Mouse (Mus musculus) urinary bladder, adult 2 months (tissue): ENCODE measurements around the gene Rassf1. TPM values are rescaled to one million over a fixed set of nuclear protein-coding genes. Genes with fewer than 3 reads are reported as not detected.

ENCODE experiments used
- DNase-seq: peaks from one replicate; pipeline ENCODE4 v3.0.0; 2022; ENCODE audit warnings: low spot score
- polyA plus RNA-seq: library from polyadenylated mRNA; depleted of rRNA; stranded (reverse); fragments of >200 nt; gene quantifications from 2 replicates; pipeline ENCODE4 v1.2.3, GENCODE M21; 2012; rRNA removed

Gene Rassf1
- 41.5 and 58.9 TPM in 2 replicates for polyA plus RNA-seq

DNA sequence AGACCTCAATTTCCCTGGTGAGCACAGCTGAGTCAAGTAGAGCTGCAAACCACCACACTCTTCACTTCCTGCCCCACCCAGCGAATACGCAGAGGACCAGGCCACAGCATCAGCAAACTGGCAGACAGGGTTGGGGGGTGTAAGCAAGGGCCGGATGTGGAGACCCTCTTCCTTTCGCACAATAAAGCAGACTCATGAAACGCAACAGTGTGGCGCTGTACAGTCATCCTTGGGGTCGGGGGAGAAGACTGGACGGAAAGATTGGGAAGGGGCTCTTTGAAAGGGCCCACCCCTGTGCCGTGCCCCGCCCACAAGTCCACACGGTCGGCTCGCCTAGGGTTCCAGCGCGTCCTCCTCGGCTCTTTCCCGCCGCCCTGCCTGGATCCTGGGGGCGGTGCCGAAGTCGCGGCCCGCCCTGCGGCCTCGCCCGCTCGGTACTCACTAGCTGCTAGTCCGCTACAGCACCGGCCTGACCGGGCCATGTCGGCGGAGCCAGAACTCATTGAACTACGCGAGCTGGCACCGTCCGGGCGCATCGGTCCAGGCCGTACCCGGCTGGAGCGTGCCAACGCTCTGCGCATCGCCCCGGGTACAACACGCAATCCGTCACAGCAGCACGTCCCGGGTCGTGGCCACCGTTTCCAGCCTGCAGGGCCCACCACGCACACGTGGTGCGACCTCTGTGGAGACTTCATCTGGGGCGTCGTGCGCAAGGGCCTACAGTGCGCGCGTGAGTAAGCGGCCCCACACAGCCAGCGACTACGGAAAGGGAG is at the start of gene Rassf1:
Rassf1 (plus strand) TSS at position 439 of the 773 bp plus-strand sequence.
- no peak for DNase-seq

DNA sequence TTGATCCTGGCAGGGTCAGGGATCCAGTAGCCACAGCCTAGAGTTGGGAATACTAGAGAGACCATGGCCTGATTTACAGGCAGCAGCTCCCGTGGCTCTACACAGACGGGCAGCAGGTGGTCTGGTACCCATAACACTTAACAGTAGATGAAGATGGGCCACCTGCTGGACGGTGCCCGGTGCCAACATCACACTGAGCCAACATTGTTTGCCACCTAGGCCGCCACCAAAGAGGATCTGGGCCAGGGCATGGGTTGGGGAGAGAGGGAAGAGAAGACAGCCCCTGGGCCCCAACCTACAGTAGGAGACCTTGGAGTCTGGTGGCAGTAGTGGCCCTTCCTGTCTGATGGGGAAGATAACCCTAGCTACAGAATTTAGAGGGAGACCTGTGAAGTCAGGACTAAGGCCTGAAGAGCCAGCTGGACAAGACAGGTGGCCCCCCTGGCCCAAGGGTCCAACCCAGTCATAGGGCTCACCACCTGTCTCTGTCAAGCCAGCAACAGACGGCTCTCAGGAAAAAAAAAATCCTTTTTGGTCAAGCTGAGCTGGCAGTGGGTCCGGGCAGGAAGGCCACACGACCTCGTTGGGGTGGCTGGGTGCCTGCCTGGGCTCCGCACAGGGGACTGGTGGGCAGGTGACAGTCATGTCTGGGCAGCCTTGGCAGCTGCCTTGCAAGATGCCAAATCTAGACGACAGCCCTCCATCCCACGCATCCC is 49.1 kb upstream of the Rassf1 start:
- no peak for DNase-seq

DNA sequence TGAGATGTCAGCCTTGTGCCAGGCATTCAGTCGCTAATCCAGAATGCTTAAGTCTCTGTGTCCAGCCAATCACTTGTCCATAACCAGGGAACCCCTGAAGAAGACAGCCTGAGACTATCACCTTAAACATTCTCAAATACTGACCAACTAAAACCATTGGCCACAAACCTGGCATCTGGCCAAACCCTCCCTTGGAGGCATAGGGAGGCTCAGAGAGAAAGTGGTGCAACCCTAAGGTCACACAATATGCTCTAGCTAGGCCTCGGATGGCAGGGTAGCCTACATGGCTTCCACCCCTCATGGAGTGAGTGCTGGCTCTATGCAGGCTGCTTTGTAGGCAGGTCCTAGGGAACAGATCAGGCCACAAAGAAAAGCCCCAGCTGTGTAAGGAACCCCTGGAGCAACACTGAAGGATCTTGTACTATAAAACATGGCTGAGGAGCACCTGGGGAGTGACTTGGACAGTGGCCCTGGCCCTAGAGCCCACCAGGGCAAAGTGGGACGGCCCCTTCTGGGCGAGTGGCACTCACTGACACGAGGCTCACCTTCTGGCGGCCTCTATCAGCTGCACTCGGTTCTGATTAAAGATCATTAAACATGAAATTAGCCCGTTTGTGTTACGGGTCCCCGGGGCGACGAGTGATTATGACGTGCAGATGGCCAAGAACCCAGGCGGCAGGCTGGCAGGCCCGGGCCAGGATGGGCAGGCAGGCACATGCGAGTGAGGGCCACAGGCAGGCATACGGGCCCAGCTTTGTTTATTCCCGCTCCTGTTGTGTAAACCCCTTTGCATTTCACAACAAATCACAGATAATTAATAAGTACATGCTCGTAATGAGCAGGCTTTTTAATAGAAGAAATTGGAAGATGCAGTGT is 46.5 kb upstream of the Rassf1 start:
- DNase-seq, result no peak

DNA sequence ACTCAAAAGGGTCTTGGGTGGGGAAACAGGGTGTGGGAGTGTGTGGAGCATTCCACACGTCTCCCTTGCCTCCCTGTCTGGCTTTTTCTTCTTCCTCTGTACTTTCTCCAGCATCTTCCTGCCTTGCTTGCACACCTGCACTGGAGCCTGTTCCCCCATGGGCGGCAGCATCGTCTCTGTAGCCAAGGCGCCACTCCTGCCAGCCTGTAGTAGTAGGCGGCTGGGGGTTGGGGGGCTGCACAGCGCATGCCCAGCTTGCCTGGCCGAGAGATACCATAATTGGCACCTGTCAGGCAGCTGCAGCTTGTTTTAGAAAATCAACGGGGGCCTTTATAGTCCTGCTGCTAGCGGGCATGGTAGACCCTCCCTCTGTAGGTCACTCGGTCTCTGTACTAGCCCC is 43.1 kb upstream of the Rassf1 start:
- DNase-seq, result no peak

DNA sequence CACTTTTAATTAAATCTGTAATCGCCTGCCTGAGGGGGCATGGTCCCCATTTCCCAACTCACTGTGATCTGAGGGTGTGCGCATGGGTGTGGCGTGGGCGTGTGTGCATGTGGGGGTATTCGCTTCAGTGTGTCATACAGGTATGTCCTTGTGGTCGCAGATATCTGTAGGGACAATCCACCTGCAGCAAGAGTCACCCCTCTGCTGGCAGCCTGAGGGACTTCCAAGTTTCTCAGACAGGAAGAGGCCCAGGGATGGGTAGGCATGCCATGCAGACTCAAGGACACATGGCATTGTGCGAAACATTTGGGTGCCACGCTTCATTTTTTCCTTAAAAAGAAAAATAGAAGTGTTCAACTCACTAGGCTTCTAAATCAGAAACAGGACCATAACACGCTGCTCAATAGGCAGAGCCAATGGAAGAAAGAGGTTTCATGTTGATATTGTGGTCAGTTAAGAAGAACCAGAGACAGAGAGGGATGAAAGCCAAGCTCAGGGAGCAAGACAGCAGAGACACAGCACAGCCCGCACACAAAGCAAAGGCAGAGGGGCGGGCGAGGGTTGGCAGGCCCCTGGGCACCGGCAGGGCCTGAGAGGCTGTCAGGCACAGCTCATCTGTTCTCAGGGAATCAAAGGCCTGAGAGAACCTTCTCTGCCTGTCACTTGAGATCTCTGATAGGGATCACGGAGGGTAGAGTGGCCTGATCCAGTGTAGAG is 40.8 kb upstream of the Rassf1 start:
- DNase-seq, result no peak

DNA sequence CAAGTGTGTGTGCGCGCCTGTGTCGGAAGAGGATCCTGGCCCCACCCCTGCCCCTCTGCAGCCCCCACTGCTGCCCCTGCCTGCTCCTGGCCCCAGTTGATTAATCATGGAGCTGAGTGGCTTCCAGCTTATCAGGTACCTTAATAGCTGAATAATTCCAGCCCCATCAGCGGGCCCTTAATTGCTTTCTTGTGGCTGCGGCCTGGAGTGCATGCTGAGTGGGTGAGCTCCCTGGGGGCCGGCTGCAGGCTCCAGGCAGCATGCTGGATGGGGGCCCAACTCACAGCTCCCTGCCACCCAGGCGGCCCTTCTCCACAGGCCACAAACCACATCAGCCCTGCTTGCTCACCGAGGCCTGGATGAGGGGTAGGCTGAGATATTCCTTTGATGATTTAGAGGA is 39.9 kb upstream of the Rassf1 start:
- no peak for DNase-seq

DNA sequence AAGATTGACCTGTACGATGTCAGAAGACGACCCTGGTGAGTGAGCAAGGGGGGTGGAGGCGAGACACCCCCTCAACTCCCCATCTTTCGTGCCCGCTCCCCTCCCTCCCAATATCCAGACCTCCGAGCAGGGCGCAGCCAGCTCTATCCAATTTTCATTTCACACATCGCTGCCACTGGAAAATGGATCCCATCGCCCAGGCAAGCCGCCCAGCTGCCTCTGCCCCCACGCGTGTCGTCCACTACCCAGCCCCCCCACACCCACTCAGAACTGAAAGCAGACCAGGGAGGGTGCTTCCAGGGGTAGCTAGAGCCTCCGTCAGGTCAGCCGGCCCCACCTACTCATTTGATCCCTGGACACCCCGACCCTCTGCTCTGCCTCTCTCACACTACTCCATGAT is 39.0 kb upstream of the Rassf1 start:
- no peak for DNase-seq

DNA sequence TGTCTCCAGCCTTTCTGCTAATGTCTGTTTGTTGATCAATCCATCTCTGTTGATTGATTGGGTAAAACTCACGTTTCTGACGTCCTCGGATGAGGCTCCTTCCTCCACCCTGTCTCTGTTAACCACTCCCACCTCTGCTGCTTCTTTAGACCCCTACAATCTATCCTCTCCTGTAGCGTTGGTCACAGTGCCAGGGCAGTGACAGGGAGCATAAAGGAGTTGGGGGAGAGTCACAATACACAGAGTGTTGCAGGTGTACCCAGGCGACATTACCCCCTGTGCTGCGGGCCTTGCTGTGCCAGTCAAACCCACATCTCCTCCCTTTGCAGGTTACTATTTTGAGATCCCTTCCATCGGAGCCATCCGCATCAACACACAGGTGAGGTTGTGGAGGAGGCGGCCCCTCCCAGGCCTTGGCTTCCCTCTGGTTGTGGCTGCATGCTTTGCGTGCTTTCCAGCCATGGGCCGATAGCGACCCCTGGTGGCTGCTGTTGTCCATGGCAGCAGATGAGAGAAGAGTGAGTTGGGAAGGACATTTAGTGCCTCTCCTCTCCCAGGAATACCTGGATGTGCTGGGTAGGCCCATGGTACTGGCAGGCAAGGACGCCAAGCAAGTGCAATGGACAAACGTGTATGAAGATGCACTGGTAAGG is 36.9 kb upstream of the Rassf1 start:
- peak; percentile 85 for DNase-seq

DNA sequence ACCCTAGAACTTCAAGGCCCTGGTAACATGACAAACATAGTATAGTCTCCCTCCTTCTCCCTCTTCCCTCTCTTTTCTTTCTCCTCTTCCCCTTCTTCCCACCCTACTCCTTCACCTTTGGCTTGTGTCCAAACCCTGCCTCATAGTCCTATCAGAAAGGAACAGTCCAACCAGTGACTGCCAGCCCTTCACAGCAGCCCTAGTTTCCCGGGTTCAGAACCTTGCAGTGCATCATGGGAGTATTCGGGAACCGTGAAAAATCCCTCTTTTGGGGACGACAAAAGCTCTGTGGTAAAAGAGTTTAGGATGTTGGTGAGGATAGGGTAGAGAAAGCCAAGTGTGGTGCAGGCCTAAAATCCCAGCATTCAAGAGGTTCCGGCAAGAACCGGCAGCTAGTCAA is 31.0 kb upstream of the Rassf1 start:
- DNase-seq, result no peak

DNA sequence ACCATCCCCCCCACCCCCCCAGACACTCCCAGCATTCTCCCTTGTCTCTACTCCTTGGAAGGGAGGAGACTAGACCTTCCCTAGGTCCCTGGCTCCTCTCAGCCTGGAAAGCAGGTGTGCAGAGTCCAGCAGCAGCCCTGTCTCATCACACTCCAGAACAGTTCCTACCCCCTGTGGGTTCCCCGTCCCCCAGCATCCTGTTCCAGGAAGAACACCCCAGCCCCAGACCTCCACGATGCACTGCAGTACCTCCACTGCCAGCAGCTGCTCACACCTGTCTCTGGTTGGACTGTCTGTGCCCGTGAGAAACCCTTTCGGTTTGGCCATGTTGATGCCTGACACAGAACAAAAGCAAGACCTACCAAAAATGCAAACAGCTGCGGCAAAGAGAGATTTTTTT is 30.2 kb upstream of the Rassf1 start:
- no peak for DNase-seq

DNA sequence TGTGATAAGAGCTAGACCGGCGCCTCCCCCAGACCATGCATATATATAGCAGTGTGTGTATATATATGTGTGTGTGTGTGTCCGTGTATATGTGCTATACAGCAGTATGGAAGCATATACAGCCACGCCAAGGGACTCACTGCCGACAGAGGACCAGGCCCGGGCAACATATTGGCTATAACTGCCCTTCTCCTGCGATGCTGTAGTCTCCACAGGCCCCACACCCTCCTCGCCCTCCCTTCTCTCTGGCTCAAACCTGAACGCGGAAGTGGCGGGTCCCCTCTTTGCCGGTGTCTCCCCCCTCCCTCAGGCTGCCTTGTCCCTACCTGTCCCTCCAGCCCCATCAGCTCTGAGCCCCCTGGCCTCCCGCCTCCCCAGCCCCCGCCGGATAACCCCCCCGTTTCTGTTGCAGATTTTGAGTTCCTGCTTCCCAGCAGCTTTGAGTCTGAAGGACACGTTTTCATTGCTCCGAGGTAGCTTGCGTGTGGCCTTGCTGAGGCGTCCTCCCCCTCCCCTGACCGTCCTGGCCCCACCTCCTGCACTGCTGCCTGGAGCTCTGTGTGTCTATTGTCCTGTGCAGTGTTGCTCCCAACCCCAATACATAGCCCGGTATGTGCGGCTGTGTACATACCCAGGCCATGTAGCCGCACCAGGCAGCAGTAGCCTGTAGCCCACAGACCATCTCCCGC is 29.5 kb upstream of the Rassf1 start:
- no peak for DNase-seq

DNA sequence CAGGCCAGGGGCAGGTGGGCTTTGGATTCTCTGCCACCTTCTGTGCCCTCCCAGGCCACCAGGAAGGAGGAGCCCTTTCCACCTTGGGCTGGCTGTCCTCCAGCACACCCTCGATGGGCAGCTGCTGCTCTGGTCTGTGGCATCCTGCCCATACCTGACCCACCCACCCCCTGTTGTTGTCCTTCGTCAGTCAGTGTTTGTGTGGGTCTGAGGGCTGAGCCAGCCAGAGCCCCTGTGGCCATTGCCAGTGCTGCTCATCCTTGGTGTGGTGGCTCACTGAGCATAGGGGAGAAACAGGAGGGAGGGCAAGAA is 29.0 kb upstream of the Rassf1 start:
- no peak for DNase-seq

DNA sequence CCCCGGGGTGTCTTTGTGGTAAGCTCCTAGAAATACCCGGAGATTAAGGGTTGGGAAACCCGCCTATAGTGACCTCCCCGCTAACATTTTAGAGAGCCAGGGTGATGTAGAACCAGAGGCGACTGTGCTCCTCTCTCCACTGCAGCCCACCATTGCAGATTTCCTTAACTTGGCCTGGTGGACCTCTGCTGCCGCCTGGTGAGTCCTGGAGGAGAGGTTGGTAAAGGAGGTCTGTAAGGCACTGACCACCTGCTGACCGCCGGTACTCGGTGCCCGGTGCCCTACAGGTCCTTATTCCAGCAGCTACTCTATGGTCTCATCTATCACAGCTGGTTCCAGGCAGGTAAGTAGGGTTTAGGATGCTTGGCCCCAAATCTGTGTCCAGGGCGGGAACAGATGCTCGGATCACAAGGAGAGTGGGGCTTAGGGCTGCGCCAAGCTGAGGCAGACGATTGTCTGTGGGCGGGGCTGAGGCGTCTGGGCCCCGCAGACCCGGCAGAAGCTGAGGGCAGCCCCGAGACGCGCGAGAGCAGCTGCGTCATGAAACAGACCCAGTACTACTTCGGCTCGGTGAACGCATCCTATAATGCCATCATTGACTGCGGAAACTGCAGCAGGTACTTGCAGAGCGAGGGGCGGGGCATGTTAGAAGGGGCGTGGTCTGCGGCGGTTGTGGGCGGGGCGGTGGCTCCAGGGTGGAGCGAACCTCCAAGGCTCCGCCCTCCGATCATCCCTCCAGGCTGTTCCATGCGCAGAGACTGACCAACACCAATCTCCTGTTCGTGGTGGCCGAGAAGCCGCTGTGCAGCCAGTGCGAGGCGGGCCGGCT is 24.9 kb upstream of the Rassf1 start:
- DNase-seq, result no peak

DNA sequence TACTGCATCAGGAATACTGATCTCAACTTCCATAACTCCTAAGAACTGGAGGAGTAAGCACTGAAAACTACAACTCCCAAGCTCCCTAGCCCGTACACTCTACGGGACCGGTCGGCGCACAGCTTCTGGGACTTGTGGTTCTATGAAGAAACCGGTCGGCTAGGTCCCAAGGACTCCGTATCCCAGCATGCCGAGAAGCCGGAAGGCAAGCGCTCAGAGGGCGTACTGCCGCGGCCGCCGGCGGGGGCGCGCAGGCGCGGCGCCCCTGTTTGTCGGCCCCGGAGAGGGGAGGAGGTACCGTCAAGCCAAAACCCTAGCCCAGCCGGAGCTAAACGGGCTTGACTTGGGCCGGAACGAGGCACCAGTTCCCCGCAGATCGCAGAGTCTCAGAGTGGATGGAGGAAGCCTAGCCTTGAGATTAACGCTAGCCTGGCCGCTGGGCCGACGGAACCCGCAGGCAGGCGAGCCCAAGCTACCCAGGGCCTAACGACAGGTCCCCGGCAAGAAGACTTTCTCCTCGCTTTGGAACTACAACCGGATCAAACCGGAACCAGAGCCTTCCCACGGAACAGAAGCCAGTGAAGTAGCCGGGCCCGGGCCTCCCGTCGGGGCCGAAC is 17.5 kb upstream of the Rassf1 start, which contains the start of gene Tmem115:
Tmem115 (plus strand) TSS at position 155 of the 617 bp plus-strand sequence.
- peak; percentile 81 for DNase-seq

DNA sequence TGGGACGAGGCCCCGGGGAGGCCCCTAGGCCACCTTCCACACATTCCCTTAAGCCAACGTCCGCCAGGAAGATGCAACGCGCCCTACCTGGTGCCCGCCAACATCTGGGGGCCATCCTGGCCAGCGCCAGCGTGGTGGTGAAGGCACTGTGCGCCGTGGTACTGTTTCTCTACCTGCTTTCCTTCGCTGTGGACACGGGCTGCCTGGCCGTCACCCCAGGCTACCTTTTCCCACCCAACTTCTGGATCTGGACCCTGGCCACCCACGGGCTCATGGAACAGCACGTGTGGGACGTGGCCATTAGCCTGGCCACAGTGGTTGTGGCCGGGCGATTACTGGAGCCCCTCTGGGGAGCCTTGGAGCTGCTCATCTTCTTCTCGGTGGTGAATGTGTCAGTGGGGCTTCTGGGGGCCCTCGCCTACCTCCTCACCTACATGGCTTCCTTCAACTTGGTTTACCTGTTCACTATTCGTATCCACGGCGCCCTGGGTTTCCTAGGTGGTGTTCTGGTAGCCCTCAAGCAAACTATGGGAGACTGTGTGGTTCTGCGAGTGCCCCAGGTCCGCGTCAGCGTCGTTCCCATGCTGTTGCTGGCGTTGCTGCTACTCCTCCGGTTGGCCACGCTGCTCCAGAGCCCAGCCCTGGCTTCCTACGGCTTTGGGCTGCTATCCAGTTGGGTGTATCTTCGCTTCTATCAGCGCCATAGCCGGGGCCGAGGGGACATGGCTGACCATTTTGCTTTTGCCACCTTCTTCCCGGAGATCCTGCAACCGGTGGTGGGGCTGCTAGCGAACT is 16.8 kb upstream of the Rassf1 start:
- no peak for DNase-seq

DNA sequence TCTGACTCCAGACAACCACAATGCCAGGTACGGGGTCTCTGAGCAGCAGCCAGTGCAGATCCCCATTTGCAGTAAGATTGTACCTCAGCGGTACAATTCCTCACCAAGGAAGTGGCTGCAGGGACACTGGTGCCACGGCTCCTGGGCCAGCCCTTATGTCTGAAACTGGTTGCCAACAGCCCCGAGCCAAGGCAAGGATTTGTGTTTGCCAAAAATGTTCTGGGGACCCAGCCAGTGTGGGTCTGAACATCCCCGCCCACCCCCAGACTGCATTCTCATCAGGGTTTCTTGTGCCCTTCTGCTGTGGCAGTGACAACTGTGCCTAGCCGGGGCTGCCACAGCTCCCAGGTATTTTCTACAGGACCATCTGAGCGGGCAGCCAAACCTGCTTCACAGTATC is 13.1 kb upstream of the Rassf1 start:
- DNase-seq, result no peak

DNA sequence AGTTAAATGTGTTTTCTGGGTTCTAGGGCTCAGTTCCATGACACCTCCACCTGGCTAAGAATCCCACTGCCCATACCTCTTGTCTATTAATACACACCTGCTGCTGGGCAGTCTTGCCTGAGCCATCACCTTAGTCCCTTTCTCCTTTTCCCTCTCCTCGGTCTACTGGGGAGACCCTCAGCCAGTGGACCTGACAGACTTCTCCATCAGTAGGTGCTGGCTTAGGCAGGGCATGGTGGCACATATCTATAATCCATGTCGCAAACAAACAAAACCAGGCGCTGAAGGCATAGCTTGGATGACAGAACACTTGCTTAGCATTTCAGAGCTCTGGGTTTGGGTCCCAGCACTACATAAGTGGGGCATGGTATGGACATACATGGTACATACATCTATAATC is 12.6 kb upstream of the Rassf1 start:
- no peak for DNase-seq

DNA sequence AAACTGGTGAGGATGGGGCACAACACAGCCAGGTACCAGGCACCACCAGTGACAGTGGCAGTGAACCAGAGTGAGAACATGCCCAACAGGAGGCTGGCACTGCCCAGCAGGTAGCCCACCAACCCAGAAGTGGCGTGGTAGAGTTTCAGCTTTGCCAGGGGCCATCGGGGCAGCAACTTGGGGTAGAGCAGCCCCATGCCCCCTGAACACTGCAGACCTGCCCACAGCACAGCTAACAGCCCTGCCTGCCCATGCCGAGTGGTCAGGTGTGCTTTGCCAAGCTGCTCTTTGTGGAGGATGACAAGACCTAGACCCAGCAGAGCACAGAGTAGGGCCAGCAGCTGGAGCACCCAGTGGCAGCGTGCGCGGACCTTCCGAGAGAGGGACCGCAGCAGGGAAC is 11.4 kb upstream of the Rassf1 start:
- DNase-seq, result no peak

DNA sequence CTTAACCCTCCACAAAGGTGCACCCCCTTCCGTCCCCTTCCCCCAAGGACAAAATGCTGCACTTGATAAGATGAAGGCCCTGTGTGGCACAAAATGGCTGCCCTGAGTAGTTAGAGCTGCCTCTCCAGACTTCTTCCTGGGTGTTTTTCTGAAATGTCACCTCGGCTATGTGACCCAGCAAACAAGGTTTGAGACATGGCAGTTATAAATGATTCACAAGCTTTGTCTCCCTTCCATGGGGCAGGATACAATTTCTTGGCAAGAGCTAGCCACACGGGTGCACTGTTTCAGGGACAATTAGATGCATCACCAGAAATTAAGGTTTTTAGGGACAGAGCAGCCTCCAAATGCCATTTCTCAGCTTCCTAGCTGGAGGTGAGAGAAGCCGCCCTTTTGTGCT is 10.9 kb upstream of the Rassf1 start:
- no peak for DNase-seq
